In genomic region chr17:35232659-35233058, GRCm38 (mm10) we compare ENCODE assay signal across 9 mouse cellular contexts. TPM values are rescaled to one million over a fixed set of nuclear protein-coding genes. Genes with fewer than 3 reads are reported as not detected.
DNase-seq lines count a peak whose midpoint lies in the region; ATAC-seq lines count a peak whose summit lies in the region.
"Had no signal": no experiment of that assay in that cellular context is flagged by ENCODE, and none has a peak within 500 bp of the region (broad histone marks: within the 10 kb centered on the region; RNA-seq: fewer than 3 reads in every experiment).

No protein-coding gene starts in this region.

- peak overlapping the region; percentile 70 for H3K27ac ChIP-seq in kidney, embryonic 16.5 days (ENCODE audit: low read length)
- H3K27ac ChIP-seq in brown adipose tissue, adult 24 weeks (replicated peaks; ENCODE audit: low read depth, low read length) = peak overlapping the region; percentile 84; the same call in 1 of the 2 replicates

- H3K27me3 ChIP-seq in kidney, embryonic 16.5 days (ENCODE audit: insufficient read depth, low read length) = no peaks in the 10 kb centered on the region

- H3K4me1 ChIP-seq in kidney, embryonic 16.5 days (ENCODE audit: insufficient read depth, low read length) = peaks cover 40% of the 10 kb centered on the region
- peaks cover 5% of the 10 kb centered on the region for H3K4me1 ChIP-seq in brown adipose tissue, adult 24 weeks (ENCODE audit: control insufficient read depth, insufficient read depth, insufficient read length, low read length)

- intact Hi-C loops in left cerebral cortex, postnatal 10 days (cut with DNase I) = loop anchor here (1.0 kb wide), 1 partner anchor 63 kb away; no protein-coding TSS in a partner anchor

- H3K9ac ChIP-seq in kidney, embryonic 16.5 days (replicated peaks; ENCODE audit: low read length) = peak overlapping the region; percentile 8; the same call in 1 of the 2 replicates

- DNase-seq in kidney, postnatal 25 days = no peak
- peak; percentile 82 for DNase-seq in naive thymus-derived CD4-positive, alpha-beta T cell, adult 2 months (ENCODE audit: low read depth)
- no peak for DNase-seq in cerebellum, postnatal 25 days
- no peak for DNase-seq in left cerebral cortex, postnatal 10 days (ENCODE audit: extremely low spot score in 1 of 2, low spot score in 2 of 2)

- H3K4me3 ChIP-seq in kidney, embryonic 16.5 days (ENCODE audit: low read length) = no peak overlapping the region
- H3K4me3 ChIP-seq in brown adipose tissue, adult 24 weeks (ENCODE audit: insufficient read depth, low read depth, low read length) = no peak overlapping the region

- H3K9me3 ChIP-seq in kidney, embryonic 16.5 days (ENCODE audit: low read length) = no peaks in the 10 kb centered on the region

- 57% methylated on average over 5 of the region's 5 CpGs for WGBS in kidney, embryonic 16.5 days

- peaks cover 16% of the 10 kb centered on the region for H3K36me3 ChIP-seq in kidney, embryonic 16.5 days (ENCODE audit: insufficient read depth, low read length)

- no peak for ATAC-seq in kidney, embryonic 16.5 days (ENCODE audit: low FRiP score, low TSS enrichment)
- peak; percentile 16 for ATAC-seq in CD4-positive, CD25-positive, alpha-beta regulatory T cell, adult 4 months

- peak overlapping the region; percentile 23; the same call in 1 of the 2 replicates for H3K4me2 ChIP-seq in kidney, embryonic 16.5 days (replicated peaks; ENCODE audit: low read depth, low read length)

RNA-seq across cellular contexts. Expression of gene Atp6v1g2, which starts 0.8 kb away (rescaled TPM):
- 5.8 and 8.5 TPM in 2 replicates for polyA plus RNA-seq in kidney, embryonic 16.5 days (2015; fragmentation: Nextera tagmentation; extraction: Ambion mirVana)
- polyA plus RNA-seq in CD4-positive, CD25-positive, alpha-beta regulatory T cell, adult 4 months (2017; shearing (Covaris generic)) = 1 to 10 TPM; 6.3 to 8.2 TPM
- polyA plus RNA-seq in brown adipose tissue, adult 24 weeks (2012; ENCODE audit: insufficient read depth, insufficient read length, missing spikeins) = 2.7 and 4.0 TPM in 2 replicates
- 100 to 1,000 TPM; 329 to 351 TPM for total RNA-seq in left cerebral cortex, postnatal 10 days (2021)

RNA-seq across cellular contexts. Expression of gene Nfkbil1, which starts 2.9 kb away (rescaled TPM):
- 11.6 TPM in 2 replicates for polyA plus RNA-seq in kidney, embryonic 16.5 days (2015; fragmentation: Nextera tagmentation; extraction: Ambion mirVana)
- 1 to 10 TPM; 2.0 to 2.2 TPM for polyA plus RNA-seq in CD4-positive, CD25-positive, alpha-beta regulatory T cell, adult 4 months (2017; shearing (Covaris generic))
- 5.2 and 6.7 TPM in 2 replicates for polyA plus RNA-seq in brown adipose tissue, adult 24 weeks (2012; ENCODE audit: insufficient read depth, insufficient read length, missing spikeins)
- total RNA-seq in left cerebral cortex, postnatal 10 days (2021) = 10 to 100 TPM; 12.7 to 14.6 TPM

RNA-seq across cellular contexts. Expression of gene Ddx39b, which starts 8.9 kb away (rescaled TPM):
- polyA plus RNA-seq in kidney, embryonic 16.5 days (2015; fragmentation: Nextera tagmentation; extraction: Ambion mirVana) = 553 and 556 TPM in 2 replicates
- 100 to 1,000 TPM; 255 to 357 TPM for polyA plus RNA-seq in CD4-positive, CD25-positive, alpha-beta regulatory T cell, adult 4 months (2017; shearing (Covaris generic))
- 50.5 and 57.9 TPM in 2 replicates for polyA plus RNA-seq in brown adipose tissue, adult 24 weeks (2012; ENCODE audit: insufficient read depth, insufficient read length, missing spikeins)
- 100 to 1,000 TPM; 255 to 261 TPM for total RNA-seq in left cerebral cortex, postnatal 10 days (2021)

RNA-seq across cellular contexts. Expression of gene Gm16181, which starts 12.0 kb away (rescaled TPM):
- polyA plus RNA-seq in kidney, embryonic 16.5 days (2015; fragmentation: Nextera tagmentation; extraction: Ambion mirVana) = 0.56 and 0.62 TPM in 2 replicates
- 1 to 10 TPM in 1 of 2 experiments, under 1 TPM in 1; 0.79 to 1.4 TPM for polyA plus RNA-seq in CD4-positive, CD25-positive, alpha-beta regulatory T cell, adult 4 months (2017; shearing (Covaris generic))
- not detected in 2 replicates for polyA plus RNA-seq in brown adipose tissue, adult 24 weeks (2012; ENCODE audit: insufficient read depth, insufficient read length, missing spikeins)
- total RNA-seq in left cerebral cortex, postnatal 10 days (2021) = not detected
- total RNA-seq: layer of hippocampus, postnatal 10 days had no signal
- polyA plus RNA-seq: neural tube, embryonic 11.5 days had no signal

RNA-seq across cellular contexts. Expression of gene Lta, which starts 27.5 kb away (rescaled TPM):
- 0.13 TPM in 1 of 2 replicates, not detected in the other for polyA plus RNA-seq in kidney, embryonic 16.5 days (2015; fragmentation: Nextera tagmentation; extraction: Ambion mirVana)
- 10 to 100 TPM; 82.7 to 99.0 TPM for polyA plus RNA-seq in CD4-positive, CD25-positive, alpha-beta regulatory T cell, adult 4 months (2017; shearing (Covaris generic))
- polyA plus RNA-seq in brown adipose tissue, adult 24 weeks (2012; ENCODE audit: insufficient read depth, insufficient read length, missing spikeins) = not detected in 2 replicates
- 1 to 10 TPM in 1 of 2 experiments, under 1 TPM in 1; 0.51 to 1.1 TPM for total RNA-seq in left cerebral cortex, postnatal 10 days (2021)
